Mouse (Mus musculus): ENCODE results near the gene Astn2.

DNA sequence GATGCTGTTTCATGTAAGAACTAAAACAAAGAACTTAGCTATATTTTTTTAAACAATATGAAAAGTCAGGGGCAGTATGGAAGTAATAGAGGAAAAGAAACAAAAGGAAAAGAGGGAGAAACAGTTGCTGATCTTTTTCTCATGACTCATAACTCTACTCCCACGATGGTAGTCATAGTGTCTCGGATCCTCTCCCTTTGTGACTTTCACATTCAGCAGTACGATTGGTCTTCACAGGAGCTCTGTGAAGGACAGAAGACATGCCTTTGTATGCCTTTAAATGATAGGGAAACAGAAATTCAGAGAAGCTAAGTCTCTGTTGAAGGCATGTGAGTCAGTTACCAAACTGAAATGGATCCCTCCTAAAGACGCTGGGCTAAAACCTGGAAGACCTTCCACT lies 173.7 kb downstream of the Astn2 start:
- TF ChIP-seq USF1 (IDR thresholded peaks at IDR 0.05; ENCODE audit: low read depth) (no peak), CTCF (IDR thresholded peaks at IDR 0.05; ENCODE audit: control insufficient read depth, insufficient read depth, insufficient read length) (no peak), MYOG (IDR thresholded peaks at IDR 0.05; ENCODE audit: control insufficient read depth, extremely low read depth, insufficient read length) (no peak), CEBPB (IDR thresholded peaks at IDR 0.05; ENCODE audit: low read depth) (no peak), MYOD1 (IDR thresholded peaks at IDR 0.05; ENCODE audit: control insufficient read depth, insufficient read length, low read depth) (no peak)
